Mouse (Mus musculus) liver, postnatal 0 days (tissue): ENCODE measurements around the gene Slc4a4.

ENCODE experiments used
- CTCF ChIP-seq: sonication (generic); IDR thresholded peaks from 2 replicates; pipeline ENCODE4 v1.5.1; 2016; ENCODE audit warnings: antibody characterized with exemption, low read depth
- EP300 ChIP-seq: IDR thresholded peaks from 2 replicates; pipeline ENCODE4 v1.6.1; 2016; ENCODE audit warnings: antibody characterized with exemption, low read depth, mild to moderate bottlenecking

DNA sequence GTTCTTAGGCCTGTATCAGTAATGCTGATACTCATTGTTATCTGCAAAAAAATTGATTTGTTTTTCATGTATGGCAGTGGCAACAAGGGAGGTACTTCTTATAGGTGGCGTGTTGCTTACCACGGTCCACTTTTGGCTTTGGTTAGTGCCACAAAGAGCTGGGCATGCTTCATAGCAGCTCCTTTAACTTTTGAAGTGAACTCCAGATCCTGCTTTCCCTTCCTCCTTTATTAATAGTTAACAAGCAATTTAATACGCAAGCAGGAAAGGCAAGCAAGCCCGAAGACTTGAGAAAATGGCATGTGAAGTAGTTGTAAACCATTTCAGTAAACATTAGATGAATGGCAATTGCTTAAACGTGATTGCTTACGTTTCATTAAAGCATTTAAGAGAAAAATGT lies 113.2 kb downstream of the Slc4a4 start:
- TF ChIP-seq CTCF = no peak
- TF ChIP-seq EP300 = no peak
